Mouse (Mus musculus) forebrain, embryonic 15.5 days (tissue): ENCODE measurements at regions not wholly inside any gene's neighbourhood (a gene's known extent, or its start where the extent isn't known, plus 50 kb on each side); places are given as distances from the start of the nearest gene placed in this dataset.

Source experiments
- ATAC-seq: fragments of 200-750 bp; cut with Nextera tagmentation; replicated peaks from 2 replicates; pipeline ENCODE4 v1.8.0; 2017; ENCODE audit warnings: mild to moderate bottlenecking, moderate TSS enrichment, moderate library complexity
- H3K27ac ChIP-seq: fragments of 300-500 bp; sonication (generic); replicated peaks from 2 replicates; pipeline ENCODE4 v1.5.1; 2015; ENCODE audit warnings: mild to moderate bottlenecking, inconsistent platforms
- H3K27me3 ChIP-seq: fragments of 300-500 bp; sonication (generic); 2 replicates; pipeline ENCODE4 v1.6.1; 2015; ENCODE audit warnings: inconsistent platforms
- H3K36me3 ChIP-seq: fragments of 300-500 bp; sonication (generic); 2 replicates; pipeline ENCODE4 v1.6.1; 2015; ENCODE audit warnings: mild to moderate bottlenecking, inconsistent platforms
- H3K4me1 ChIP-seq: fragments of 300-500 bp; sonication (generic); 2 replicates; pipeline ENCODE4 v1.6.1; 2015; ENCODE audit warnings: inconsistent platforms
- H3K4me2 ChIP-seq: fragments of 300-500 bp; sonication (generic); replicated peaks from 2 replicates; pipeline ENCODE4 v1.6.1; 2015; ENCODE audit warnings: mild to moderate bottlenecking, inconsistent platforms
- H3K4me3 ChIP-seq: fragments of 300-500 bp; sonication (generic); 2 replicates; pipeline ENCODE4 v1.5.1; 2015; ENCODE audit warnings: mild to moderate bottlenecking, inconsistent platforms
- H3K9ac ChIP-seq: fragments of 300-500 bp; sonication (generic); replicated peaks from 2 replicates; pipeline ENCODE4 v1.6.1; 2015; ENCODE audit warnings: mild to moderate bottlenecking, inconsistent platforms
- H3K9me3 ChIP-seq: fragments of 300-500 bp; sonication (generic); 2 replicates; pipeline ENCODE4 v1.6.1; 2016; ENCODE audit warnings: inconsistent platforms
- WGBS: fragments of 180-500 bp; shearing (Covaris S2); methylation state at CpG from one replicate; pipeline ENCODE4 v1.1.7; 2015; ENCODE audit warnings: mixed read lengths; 5-methylcytosine and 5-hydroxymethylcytosine counted together

GRCm38 (mm10) chr16:66017040-66017439 is 202.0 kb downstream of the Vgll3 start:
- WGBS = 90% methylated on average over 2 of the region's 2 CpGs
- ATAC-seq = no peak
- H3K9ac ChIP-seq = no peak overlapping the region
- no peak overlapping the region for H3K27ac ChIP-seq
- no peaks in the 10 kb centered on the region for H3K27me3 ChIP-seq
- H3K36me3 ChIP-seq = no peaks in the 10 kb centered on the region
- H3K4me3 ChIP-seq = no peak overlapping the region
- H3K9me3 ChIP-seq = no peaks in the 10 kb centered on the region
- H3K4me2 ChIP-seq = no peak overlapping the region
- H3K4me1 ChIP-seq = no peaks in the 10 kb centered on the region

GRCm38 (mm10) chr16:66023397-66023796 is 208.3 kb downstream of the Vgll3 start:
- Histone ChIP-seq H3K4me3 (no peak overlapping the region), H3K27ac (no peak overlapping the region), H3K36me3 (no peaks in the 10 kb centered on the region), H3K4me1 (no peaks in the 10 kb centered on the region), H3K27me3 (no peaks in the 10 kb centered on the region), H3K9ac (no peak overlapping the region), H3K4me2 (no peak overlapping the region), H3K9me3 (no peaks in the 10 kb centered on the region)
- ATAC-seq = no peak
- WGBS = 67% methylated on average over 2 of the region's 2 CpGs
